Mouse (Mus musculus) urinary bladder, adult 2 months (tissue): ENCODE measurements around the gene Hnrnpa0. TPM values are rescaled to one million over a fixed set of nuclear protein-coding genes. Genes with fewer than 3 reads are reported as not detected.

Experiments
- DNase-seq: peaks from one replicate; pipeline ENCODE4 v3.0.0; 2022; ENCODE audit warnings: low spot score
- polyA plus RNA-seq: library from polyadenylated mRNA; depleted of rRNA; stranded (reverse); fragments of >200 nt; gene quantifications from 2 replicates; pipeline ENCODE4 v1.2.3, GENCODE M21; 2012

The Hnrnpa0 gene
- polyA plus RNA-seq, 1 experiment: 77.7 TPM

DNA sequence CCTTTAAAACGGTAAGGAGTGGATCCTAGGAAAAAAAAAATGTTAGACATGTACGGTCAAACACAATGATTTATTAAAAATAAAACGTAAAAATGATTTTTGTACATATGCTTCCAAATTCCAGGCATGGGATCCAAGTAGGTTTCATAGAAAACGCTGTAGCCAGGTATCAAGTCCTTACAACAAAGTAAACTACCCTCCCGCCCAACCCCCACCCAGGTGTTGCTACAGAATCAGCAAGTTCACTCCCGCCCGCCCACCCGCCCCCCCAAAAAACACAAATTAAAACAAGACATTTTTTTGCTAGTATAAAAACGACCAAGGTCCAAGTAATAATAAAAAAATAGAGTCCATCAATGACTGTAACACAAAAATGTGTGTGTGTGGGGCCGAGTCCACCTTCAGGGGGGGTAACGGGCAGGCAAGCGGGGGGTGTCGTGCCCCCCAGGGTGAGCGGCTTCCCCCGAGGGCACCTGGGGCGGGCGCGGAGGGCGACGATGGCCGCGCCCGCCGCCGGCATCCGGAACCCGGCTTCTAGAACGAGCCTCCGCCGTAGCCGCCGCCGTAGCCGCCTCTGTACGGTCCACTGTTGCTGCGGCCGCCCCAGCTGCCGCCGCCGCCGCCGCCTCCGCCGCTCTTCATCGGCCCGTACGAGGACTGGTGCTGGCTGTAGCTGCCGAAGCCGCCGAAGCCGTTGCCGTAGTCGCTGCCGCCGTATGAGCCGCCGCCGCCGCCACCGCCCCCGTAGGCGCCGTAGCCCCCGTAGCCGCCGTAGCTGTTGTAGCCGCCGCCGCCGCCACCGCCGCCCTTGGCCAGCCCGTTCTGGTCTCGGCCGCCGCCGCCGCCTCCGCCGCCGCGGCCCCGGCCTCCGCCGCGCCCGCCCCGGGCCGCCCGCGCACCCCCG is 1.2 kb downstream of the Hnrnpa0 start:
- DNase-seq: no peak

DNA sequence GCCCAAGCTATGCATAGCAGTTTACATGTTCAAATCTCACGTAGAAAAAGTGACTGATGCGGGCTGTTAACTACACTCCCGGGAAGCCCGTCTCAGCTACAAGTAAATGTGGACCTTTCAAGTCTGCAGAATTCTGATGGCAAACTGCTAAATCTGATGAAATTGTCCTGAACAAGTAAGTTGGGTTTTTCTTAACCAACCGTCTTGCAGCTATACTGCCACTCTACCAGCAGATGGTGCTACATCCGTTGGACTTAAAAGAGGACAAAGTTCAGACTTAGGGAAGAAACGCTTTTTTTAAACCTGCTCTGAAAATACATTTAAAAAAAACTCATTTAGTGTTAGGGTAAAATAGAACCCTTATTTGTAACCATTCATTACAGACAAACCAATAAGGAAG is 2.2 kb downstream of the Hnrnpa0 start:
- DNase-seq: no peak

DNA sequence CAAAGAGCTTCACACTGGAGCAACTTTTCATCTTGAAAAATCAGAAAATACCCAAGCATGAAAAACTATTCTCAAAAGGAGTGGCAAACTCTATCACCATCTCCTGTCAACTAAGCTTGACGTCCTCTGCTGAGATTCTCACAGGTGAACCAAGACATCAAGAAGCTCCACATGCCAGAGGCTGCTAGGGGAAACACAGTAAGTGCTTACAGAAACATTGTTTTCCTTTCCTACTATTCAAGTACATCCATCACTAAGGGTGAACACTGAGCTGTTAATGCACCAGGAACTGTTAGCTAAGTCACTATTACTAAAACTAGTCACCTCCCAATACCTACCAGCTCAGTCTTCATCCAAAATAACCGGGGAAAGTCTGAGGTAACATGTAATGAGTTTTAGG is 3.4 kb downstream of the Hnrnpa0 start:
- no peak for DNase-seq

DNA sequence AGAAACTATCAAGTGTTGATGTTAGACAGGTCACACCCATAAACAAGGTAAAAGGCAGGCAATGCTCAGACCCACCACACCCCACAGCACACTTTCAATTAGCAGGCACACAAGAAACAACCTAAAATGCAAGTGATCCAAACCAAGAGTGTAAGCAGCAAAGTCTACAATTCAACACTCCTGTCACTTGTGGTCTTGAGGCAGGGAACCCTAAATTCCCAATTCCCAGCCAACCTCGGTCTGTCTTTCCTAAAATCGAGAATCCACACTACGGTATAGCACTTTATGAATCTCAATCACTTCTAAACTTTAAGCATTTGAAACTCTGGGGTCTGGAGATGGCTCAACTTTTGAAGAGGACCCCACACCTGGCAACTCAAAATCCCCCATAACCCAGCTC is 4.1 kb downstream of the Hnrnpa0 start:
- no peak for DNase-seq

GRCm38 (mm10) chr13:58123381-58123780 is 5.0 kb downstream of the Hnrnpa0 start:
- no peak for DNase-seq

DNA sequence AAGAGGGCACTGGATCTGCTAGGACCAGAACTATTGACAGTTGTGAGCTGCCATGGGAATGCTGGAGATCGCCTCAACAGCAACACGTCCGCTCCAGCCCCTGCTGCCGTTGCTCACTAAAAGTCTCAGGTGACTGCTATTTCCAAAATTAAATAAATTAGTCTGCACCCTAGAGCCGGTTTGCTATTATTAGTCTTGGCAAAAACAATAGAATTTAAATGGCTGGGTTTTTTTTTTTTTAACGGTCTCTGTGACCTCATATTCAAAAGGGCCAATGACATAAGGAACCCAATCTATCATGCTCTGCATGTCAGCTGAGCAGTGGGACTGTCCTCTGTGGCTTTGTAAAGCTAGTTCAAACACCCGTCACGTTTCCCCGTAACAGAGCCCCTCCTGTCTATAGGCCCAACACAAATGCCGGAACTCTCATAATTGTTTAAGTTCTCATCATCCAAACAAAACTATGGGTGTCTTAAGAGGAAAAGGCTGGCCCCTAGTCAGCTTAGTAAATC is 5.5 kb downstream of the Hnrnpa0 start:
- no peak for DNase-seq

GRCm38 (mm10) chr13:58117318-58118017 is 10.9 kb downstream of the Hnrnpa0 start:
- no peak for DNase-seq

- DNase-seq: no peak
Observed at GRCm38 (mm10) chr13:58116801-58117200, 11.6 kb downstream of the Hnrnpa0 start.

DNA sequence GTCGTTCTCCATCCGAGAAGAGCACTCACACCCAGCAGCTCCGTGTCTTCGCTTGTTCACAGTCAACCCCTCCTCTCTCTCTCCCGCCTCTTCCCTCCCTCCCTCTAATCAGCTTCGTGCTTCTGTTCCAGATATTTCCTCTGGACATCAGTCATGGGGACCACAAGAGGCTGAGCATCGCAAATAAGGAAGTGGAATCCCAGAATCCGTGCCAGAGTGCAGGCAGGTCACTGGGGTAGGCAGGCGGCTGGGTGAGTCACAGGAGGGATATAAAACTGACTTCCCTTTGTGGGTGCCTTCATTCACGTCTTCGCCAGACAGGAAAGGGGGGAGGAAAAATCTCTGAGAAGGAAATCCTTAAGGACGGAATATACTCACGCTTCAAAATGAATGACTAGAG is 13.1 kb downstream of the Hnrnpa0 start:
- no peak for DNase-seq

DNA sequence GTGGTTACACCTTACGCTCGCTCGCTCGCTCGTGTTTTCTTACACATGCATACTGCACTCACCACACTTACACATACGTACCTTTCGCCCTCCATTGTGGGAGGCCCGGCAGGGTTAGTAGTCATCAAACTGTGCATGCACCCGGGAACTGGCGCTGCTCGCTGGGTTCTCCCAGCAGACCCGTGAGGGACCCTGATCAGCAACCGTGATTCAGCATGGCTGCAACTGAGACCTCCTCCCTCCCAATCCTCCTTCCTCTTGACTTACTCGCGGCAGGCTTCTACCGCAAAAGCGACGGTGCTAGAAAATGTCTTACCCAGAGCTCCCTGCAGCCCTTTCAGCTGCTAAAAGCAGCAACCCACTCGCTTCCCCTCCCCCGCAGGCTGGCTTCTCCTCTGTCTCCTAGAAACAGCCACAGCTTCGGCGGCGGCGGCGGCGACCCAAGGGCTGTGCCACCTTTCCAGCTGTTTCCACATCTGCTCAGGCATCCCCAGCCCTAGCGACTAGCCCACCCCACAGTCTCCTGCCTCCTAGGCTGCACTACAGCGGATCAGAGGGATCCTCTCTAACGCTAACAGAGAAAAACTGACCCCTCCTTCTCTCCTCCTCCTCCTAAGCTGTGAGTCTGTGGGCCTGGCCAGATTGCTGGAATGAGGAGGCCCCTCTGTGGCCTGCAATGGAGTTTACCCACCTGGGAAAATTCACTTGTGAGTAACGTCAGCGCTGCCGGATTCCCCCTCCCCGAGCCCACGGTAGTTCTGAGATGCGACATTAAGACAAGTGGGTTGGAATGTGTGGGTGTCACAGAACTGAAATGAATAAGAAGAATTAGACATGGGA is 15.1 kb downstream of the Hnrnpa0 start, which contains the start of gene Klhl3:
Gene Klhl3, minus strand, starts transcription at position 532 of the 840 bp plus-strand sequence.
- DNase-seq: no peak

DNA sequence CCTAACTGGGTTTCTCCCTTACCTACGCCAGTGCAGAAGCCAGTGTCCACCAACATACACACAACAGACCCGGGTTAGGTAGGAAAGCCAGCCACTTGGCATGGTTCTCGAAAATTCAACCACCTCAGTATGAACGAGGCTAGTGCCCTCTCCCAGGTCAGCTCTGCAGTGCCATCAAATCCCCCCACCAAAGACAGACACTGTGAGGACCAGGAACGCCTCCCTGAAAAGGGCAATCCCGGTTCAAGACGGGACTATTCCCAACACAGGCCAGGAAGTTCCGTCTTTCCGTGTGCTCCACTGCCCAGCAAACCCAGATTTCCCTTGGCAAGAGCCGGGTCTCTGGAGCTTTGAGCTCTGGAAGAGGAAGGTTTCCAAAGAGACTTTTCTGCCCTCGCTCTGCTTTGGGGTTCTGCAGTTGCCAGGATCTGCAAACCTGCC is 15.7 kb downstream of the Hnrnpa0 start:
- DNase-seq: no peak

DNA sequence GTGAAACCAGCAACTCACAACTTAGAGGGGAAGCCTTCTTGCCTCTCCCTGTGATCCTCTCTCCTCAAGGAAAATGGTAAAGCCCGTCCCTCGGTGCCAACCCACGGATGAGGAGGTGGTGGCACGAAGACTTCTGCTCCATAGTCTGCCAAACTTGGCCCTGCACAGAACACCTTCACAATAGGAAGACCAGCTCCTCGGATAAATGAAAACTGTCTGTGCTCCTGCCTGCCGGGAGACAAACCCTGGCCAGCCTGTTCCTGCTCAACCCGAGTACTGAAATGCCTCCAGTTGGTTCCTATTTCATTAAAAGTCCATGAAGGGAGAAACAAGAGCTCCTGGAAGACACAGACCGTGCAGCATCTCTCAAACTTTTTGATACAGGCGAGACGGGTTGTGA is 16.2 kb downstream of the Hnrnpa0 start:
- no peak for DNase-seq

GRCm38 (mm10) chr13:58111306-58111705 is 17.1 kb downstream of the Hnrnpa0 start:
- no peak for DNase-seq

DNA sequence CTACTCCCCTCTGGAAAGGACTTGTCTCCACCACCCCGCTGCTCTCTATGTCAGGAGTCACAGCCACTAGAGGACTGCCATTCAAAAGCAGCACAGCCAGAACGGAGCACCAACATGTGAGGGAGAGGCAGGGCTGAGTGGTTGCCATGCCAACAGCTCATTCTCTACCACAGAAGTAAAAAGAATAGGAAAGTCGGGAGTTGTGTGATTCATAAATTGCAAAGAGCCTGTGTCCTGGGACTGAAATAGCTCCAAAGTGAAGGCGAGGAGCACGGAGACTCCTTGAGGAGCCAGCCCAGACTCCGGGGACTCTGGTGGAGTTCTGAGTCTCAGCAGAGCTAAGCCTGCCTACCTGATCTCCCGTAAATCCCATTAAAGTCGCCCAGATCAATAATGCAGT is 37.7 kb downstream of the Hnrnpa0 start:
- DNase-seq: no peak

GRCm38 (mm10) chr13:58084396-58084795 is 44.0 kb downstream of the Hnrnpa0 start:
- DNase-seq: no peak

DNA sequence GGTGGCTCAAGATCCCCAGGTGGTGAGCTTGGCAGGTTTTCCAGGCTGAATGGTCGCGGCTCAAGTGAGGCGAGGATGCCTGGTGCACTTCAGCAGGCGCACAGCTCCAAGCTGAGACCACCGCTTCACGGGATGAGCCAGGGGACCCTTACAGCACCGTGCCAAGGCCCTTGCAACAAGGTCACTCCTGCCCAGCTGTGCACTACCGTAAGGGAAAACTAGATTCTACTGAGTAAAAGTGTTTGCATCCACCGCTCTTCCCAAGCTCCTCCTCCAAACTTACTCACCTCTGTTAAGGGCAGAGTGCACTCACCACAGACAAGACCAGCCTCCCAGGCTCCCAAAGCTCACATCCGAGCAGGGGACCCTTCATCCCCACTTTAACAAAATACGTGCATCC is 44.8 kb downstream of the Hnrnpa0 start:
- DNase-seq: no peak

- DNase-seq: no peak
Observed at GRCm38 (mm10) chr13:58083048-58083447, 45.3 kb downstream of the Hnrnpa0 start.

DNA sequence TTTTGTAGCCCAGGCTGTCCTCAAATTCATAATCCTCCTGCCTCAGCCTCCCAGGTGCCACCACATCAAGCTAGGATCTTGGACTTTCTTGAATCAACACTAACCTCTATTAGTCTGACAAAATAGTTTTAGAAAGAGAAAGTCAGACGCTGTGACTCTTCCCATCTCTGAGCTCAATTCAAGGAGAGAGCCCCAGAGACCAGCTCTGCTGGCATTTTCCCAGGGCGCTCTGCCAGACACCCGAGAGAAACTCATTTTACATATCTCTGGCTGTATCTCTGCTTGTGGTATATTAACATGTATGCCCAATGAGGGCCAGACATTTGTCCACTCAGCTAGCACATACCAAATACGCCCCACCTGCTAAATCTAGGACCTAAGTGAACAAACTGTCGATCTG is 50.0 kb downstream of the Hnrnpa0 start:
- DNase-seq: no peak
